Mouse (Mus musculus) spleen, postnatal 10 days (tissue): Measurements from ENCODE around the gene Idua.

Experiments
- DNase-seq, 2 experiments: peaks; one replicate each; pipeline ENCODE4 v3.0.0; 2021 to 2022; ENCODE audit warnings: low spot score in 2 of 2

The Idua gene

GRCm38 (mm10) chr5:108719761-108720160 is 59.6 kb downstream of the Idua start:
- no peak for DNase-seq

DNA sequence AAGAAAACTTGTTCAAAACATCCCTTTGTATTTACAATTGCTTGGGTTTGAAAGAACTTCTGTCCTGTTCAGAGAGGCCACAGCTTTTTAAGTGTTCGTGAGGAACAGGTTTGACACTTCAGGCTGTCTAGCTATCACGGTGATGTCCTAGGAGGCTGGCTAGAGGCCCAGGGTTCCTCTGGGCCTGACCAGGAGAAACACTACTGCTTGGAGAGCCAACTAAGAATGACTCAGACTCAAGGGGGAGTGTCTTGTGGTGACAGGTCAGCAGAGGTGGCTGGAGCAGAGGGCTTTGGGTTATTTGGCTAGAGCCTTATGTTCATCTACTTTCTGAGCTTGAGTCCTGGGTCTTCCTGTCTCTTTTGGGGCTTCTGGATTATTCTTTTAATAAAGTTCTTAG is 63.9 kb downstream of the Idua start:
- no peak for DNase-seq

GRCm38 (mm10) chr5:108726557-108727248 is 66.6 kb downstream of the Idua start:
- DNase-seq, result peak; percentile 39 to 79

GRCm38 (mm10) chr5:108727425-108727824 is 67.3 kb downstream of the Idua start:
- no peak for DNase-seq
